In the genomic region with DNA sequence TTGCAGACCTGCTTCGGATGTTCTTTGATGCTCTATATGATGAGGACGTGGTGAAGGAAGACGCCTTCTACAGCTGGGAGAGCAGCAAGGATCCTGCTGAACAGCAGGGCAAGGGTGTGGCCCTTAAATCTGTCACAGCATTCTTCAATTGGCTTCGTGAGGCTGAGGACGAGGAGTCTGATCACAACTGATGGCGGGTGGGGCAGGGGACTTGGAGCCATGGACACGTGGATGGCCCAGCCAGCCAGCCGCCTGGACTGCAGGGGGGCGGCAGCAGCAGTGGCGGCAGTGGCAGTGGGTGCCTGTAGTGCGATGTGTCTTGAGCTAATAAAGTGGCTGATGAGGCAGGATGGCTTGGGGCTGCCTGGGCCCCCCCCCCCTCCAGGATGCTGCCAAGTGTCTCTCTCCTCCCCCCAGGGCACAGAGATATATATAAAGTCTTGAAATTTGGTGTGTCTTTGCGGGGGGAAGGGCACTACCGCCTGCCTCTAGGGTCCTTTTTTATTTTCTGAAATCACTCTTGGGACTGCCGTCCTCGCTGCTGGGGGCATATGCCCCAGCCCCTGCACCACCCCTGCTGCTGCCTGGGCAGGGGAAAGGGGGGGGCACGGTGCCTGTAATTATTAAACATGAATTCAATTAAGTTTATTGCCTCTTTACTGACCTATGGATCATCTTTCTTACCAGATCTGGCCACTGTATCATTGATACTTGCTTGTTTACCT, we compare ENCODE assay signal across 8 mouse cellular contexts. TPM values are rescaled to one million over a fixed set of nuclear protein-coding genes. Genes with fewer than 3 reads are reported as not detected.
A peak's percentile ranks its signal among the peaks of the same experiment; 100 is the strongest.
DNase-seq lines count a peak whose midpoint lies in the region; ATAC-seq and TF ChIP-seq lines count a peak whose summit lies in the region.

No protein-coding gene starts in this region.

- H3K36me3 ChIP-seq in kidney, postnatal 0 days (ENCODE audit: insufficient read depth, low read length) = peaks cover 39% of the 10 kb centered on the region
- H3K36me3 ChIP-seq in hindbrain, embryonic 15.5 days = peaks cover 43% of the 10 kb centered on the region
- H3K36me3 ChIP-seq in neural tube, embryonic 11.5 days (ENCODE audit: control insufficient read depth, insufficient read depth, low read length) = peaks cover 24% of the 10 kb centered on the region

- no peak for ATAC-seq in kidney, postnatal 0 days (replicated peaks; ENCODE audit: low FRiP score, low read depth)
- 0 out of 2 replicates have a peak, but pooled peaks have one; percentile 0 for ATAC-seq in hindbrain, embryonic 15.5 days (ENCODE audit: low FRiP score, low read depth)
- ATAC-seq in neural tube, embryonic 11.5 days (ENCODE audit: insufficient read depth, low FRiP score, low TSS enrichment) = no peak

- H3K9me3 ChIP-seq in kidney, postnatal 0 days (replicated peaks; ENCODE audit: low read length) = no peaks in the 10 kb centered on the region
- H3K9me3 ChIP-seq in hindbrain, embryonic 15.5 days = no peaks in the 10 kb centered on the region
- H3K9me3 ChIP-seq in neural tube, embryonic 11.5 days (ENCODE audit: control insufficient read depth, low read length) = no peaks in the 10 kb centered on the region

- WGBS in kidney, postnatal 0 days = 49% methylated on average over 16 of the region's 16 CpGs
- WGBS in hindbrain, embryonic 15.5 days = 35% methylated on average over 16 of the region's 16 CpGs
- 39% methylated on average over 16 of the region's 16 CpGs for WGBS in neural tube, embryonic 11.5 days

- no peak for DNase-seq in kidney, postnatal 0 days (ENCODE audit: low spot score)
- no peak for DNase-seq in kidney, adult 8-10 months
- DNase-seq in embryo, embryonic 9.5 days (ENCODE audit: extremely low spot score) = peak; percentile 24
- DNase-seq in neural tube, embryonic 11.5 days (ENCODE audit: low spot score) = no peak
- DNase-seq in adrenal gland, postnatal 36 days = no peak
- DNase-seq in adrenal gland, adult 18-20 months (ENCODE audit: low spot score in 2 of 2) = no peak
- DNase-seq in retina, postnatal 1 day = no peak

- no peak overlapping the region for H3K27ac ChIP-seq in kidney, postnatal 0 days
- peak overlapping the region; percentile 97 for H3K27ac ChIP-seq in hindbrain, embryonic 15.5 days (replicated peaks)
- H3K27ac ChIP-seq in neural tube, embryonic 11.5 days (ENCODE audit: low read depth, low read length) = peak overlapping the region; percentile 80

- 0 out of 2 replicates have a peak, but pooled peaks cover 7% of the 10 kb centered on the region for H3K4me1 ChIP-seq in kidney, postnatal 0 days (replicated peaks; ENCODE audit: insufficient read depth, low read length)
- H3K4me1 ChIP-seq in hindbrain, embryonic 15.5 days (replicated peaks) = peaks cover 44% of the 10 kb centered on the region
- peaks cover 20% of the 10 kb centered on the region for H3K4me1 ChIP-seq in neural tube, embryonic 11.5 days (ENCODE audit: control insufficient read depth, insufficient read depth, low read length)

- TF ChIP-seq CTCF in kidney, postnatal 0 days (IDR thresholded peaks at IDR 0.05; ENCODE audit: low read depth) = no peak

- no peaks in the 10 kb centered on the region for H3K27me3 ChIP-seq in kidney, postnatal 0 days (ENCODE audit: insufficient read depth, low read length)
- H3K27me3 ChIP-seq in hindbrain, embryonic 15.5 days = no peaks in the 10 kb centered on the region
- H3K27me3 ChIP-seq in neural tube, embryonic 11.5 days (ENCODE audit: control insufficient read depth, insufficient read depth, low read length) = no peaks in the 10 kb centered on the region

- peak overlapping the region; percentile 96; the same call in 1 of the 2 replicates for H3K4me2 ChIP-seq in kidney, postnatal 0 days (ENCODE audit: low read length)
- peak overlapping the region; percentile 66 for H3K4me2 ChIP-seq in hindbrain, embryonic 15.5 days
- H3K4me2 ChIP-seq in neural tube, embryonic 11.5 days (ENCODE audit: low read depth) = peak overlapping the region; percentile 72; the same call in 1 of the 2 replicates

- H3K4me3 ChIP-seq in kidney, postnatal 0 days (replicated peaks; ENCODE audit: low read depth, low read length) = no peak overlapping the region
- peak overlapping the region; percentile 62; the same call in 1 of the 2 replicates for H3K4me3 ChIP-seq in hindbrain, embryonic 15.5 days
- peak overlapping the region; percentile 51 for H3K4me3 ChIP-seq in neural tube, embryonic 11.5 days (ENCODE audit: low read depth, low read length)

- H3K9ac ChIP-seq in kidney, postnatal 0 days (ENCODE audit: low read depth, low read length) = no peak overlapping the region
- H3K9ac ChIP-seq in hindbrain, embryonic 15.5 days = no peak overlapping the region
- H3K9ac ChIP-seq in neural tube, embryonic 11.5 days (ENCODE audit: low read length) = no peak overlapping the region; the same call in 1 of the 2 replicates

RNA-seq across cellular contexts. Expression of gene Fam131a, which starts 0.6 kb away (rescaled TPM):
- polyA plus RNA-seq in kidney, postnatal 0 days (2015; fragmentation: Nextera tagmentation; extraction: Ambion mirVana) = 6.4 and 6.9 TPM in 2 replicates
- polyA plus RNA-seq in hindbrain, embryonic 15.5 days (2015; fragmentation: Nextera tagmentation; extraction: Ambion mirVana) = 45.5 and 47.5 TPM in 2 replicates
- polyA plus RNA-seq in neural tube, embryonic 11.5 days (2014; fragmentation: Nextera tagmentation; extraction: Ambion mirVana) = 11.6 and 17.8 TPM in 2 replicates
- total RNA-seq in adrenal gland, postnatal 36 days (2021) = 10 to 100 TPM; 13.5 to 15.0 TPM
- total RNA-seq in adrenal gland, adult 18-20 months (2021) = 10 to 100 TPM; 11.7 to 16.1 TPM

RNA-seq across cellular contexts. Expression of gene Eif4g1, which starts 24.3 kb away (rescaled TPM):
- 115 and 119 TPM in 2 replicates for polyA plus RNA-seq in kidney, postnatal 0 days (2015; fragmentation: Nextera tagmentation; extraction: Ambion mirVana)
- polyA plus RNA-seq in hindbrain, embryonic 15.5 days (2015; fragmentation: Nextera tagmentation; extraction: Ambion mirVana) = 145 and 148 TPM in 2 replicates
- polyA plus RNA-seq in neural tube, embryonic 11.5 days (2014; fragmentation: Nextera tagmentation; extraction: Ambion mirVana) = 164 and 165 TPM in 2 replicates
- 100 to 1,000 TPM; 352 to 397 TPM for total RNA-seq in adrenal gland, postnatal 36 days (2021)
- 100 to 1,000 TPM; 358 to 386 TPM for total RNA-seq in adrenal gland, adult 18-20 months (2021)

RNA-seq across cellular contexts. Expression of gene Polr2h, which starts 25.1 kb away (rescaled TPM):
- 98.6 and 105 TPM in 2 replicates for polyA plus RNA-seq in kidney, postnatal 0 days (2015; fragmentation: Nextera tagmentation; extraction: Ambion mirVana)
- 89.0 and 89.8 TPM in 2 replicates for polyA plus RNA-seq in hindbrain, embryonic 15.5 days (2015; fragmentation: Nextera tagmentation; extraction: Ambion mirVana)
- 121 and 125 TPM in 2 replicates for polyA plus RNA-seq in neural tube, embryonic 11.5 days (2014; fragmentation: Nextera tagmentation; extraction: Ambion mirVana)
- 10 to 100 TPM; 37.0 to 56.4 TPM for total RNA-seq in adrenal gland, postnatal 36 days (2021)
- 10 to 100 TPM; 28.0 to 37.1 TPM for total RNA-seq in adrenal gland, adult 18-20 months (2021)

RNA-seq across cellular contexts. Expression of gene Clcn2, which starts 25.1 kb away (rescaled TPM):
- 10.2 and 10.7 TPM in 2 replicates for polyA plus RNA-seq in kidney, postnatal 0 days (2015; fragmentation: Nextera tagmentation; extraction: Ambion mirVana)
- 33.7 and 36.0 TPM in 2 replicates for polyA plus RNA-seq in hindbrain, embryonic 15.5 days (2015; fragmentation: Nextera tagmentation; extraction: Ambion mirVana)
- 22.0 and 26.4 TPM in 2 replicates for polyA plus RNA-seq in neural tube, embryonic 11.5 days (2014; fragmentation: Nextera tagmentation; extraction: Ambion mirVana)
- total RNA-seq in adrenal gland, postnatal 36 days (2021) = 10 to 100 TPM; 19.3 to 66.2 TPM
- 10 to 100 TPM; 16.8 to 52.6 TPM for total RNA-seq in adrenal gland, adult 18-20 months (2021)

RNA-seq across cellular contexts. Expression of gene Chrd, which starts 40.5 kb away (rescaled TPM):
- 2.7 and 2.9 TPM in 2 replicates for polyA plus RNA-seq in kidney, postnatal 0 days (2015; fragmentation: Nextera tagmentation; extraction: Ambion mirVana)
- polyA plus RNA-seq in hindbrain, embryonic 15.5 days (2015; fragmentation: Nextera tagmentation; extraction: Ambion mirVana) = 6.3 and 6.5 TPM in 2 replicates
- 3.7 and 5.2 TPM in 2 replicates for polyA plus RNA-seq in neural tube, embryonic 11.5 days (2014; fragmentation: Nextera tagmentation; extraction: Ambion mirVana)
- 10 to 100 TPM; 10.4 to 10.6 TPM for total RNA-seq in adrenal gland, postnatal 36 days (2021)
- 10 to 100 TPM in 1 of 2 experiments, 1 to 10 TPM in 1; 9.7 to 12.4 TPM for total RNA-seq in adrenal gland, adult 18-20 months (2021)
